Mouse (Mus musculus) left cerebral cortex, adult 9 months (tissue): ENCODE measurements around the gene Pigyl.
A peak's percentile ranks its signal among the peaks of the same experiment; 100 is the strongest.
"Not testable (repeated sequence)": the region's sequence is repeated elsewhere in the genome, so short reads cannot be mapped to it uniquely, and the experiment has no call there.

ENCODE experiments used
- DNase-seq, 2 experiments: peaks; one replicate each; pipeline ENCODE4 v3.0.0; 2022; ENCODE audit warnings: low spot score in 2 of 2

Gene Pigyl

GRCm38 (mm10) chr9:22138480-22138879 lies 18.2 kb upstream of the Pigyl start:
- no peak for DNase-seq

DNA sequence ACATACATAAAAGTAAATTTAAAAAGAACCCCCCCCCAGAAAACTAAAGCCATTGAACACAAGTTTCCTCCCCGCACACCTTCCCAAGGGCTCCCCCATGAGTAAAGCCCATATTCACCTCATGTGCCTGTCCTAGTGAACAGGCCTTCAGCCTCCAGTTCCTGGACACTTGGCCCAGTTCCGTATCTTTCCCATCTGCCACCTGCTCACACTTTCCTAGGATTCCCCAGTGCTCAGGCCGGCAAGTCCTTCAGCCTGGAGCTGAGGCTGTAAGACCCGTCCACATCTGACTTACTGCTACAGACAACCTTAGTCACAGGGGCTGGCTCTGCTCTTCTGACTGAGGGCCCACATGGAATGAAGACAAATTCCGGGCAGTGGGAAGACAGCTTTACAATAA lies 16.9 kb upstream of the Pigyl start:
- no peak for DNase-seq

DNA sequence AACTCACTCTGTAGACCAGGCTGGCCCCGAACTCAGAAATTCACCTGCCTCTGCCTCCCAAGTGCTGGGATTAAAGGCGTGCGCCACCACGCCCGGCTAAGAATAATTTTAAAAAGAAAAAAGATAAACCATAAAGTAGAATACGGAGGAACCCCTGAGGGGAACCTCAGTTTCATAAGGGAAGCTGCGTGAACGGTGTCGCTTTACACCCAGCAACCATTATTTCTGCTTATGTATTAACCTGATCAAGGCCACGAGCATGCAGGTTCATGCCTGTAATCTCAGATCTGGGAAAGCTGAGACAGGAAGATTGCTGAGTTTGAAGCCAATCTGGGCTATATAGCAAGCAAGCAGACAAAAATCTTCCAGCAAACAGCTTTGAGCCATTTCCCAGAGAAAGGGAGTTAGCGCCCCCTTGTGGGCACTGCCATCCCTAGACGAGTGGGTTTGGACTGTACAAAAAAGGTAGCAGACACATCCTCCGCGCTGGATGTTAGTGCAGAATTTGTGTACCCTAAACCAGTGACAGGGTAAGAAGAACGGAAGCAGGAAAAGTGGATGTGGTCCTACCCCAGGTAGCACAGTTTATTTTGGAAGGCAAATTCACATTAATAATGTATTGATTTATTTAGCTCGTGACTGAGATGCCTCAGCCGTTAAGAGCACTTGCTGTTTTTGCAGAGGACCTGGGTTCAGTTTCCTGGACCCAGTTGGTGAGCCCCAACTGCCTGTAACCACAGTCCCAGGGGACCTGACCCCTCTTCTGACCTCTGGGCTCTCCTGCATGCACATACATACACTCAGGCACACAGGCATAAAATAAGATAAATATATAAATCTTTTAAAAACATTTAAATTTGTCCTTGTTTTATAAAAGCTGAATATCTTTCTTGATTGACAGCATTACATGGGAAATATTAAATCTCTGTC lies 13.3 kb upstream of the Pigyl start:
- peak in 1 of 2 experiments; percentile 92 for DNase-seq

DNA sequence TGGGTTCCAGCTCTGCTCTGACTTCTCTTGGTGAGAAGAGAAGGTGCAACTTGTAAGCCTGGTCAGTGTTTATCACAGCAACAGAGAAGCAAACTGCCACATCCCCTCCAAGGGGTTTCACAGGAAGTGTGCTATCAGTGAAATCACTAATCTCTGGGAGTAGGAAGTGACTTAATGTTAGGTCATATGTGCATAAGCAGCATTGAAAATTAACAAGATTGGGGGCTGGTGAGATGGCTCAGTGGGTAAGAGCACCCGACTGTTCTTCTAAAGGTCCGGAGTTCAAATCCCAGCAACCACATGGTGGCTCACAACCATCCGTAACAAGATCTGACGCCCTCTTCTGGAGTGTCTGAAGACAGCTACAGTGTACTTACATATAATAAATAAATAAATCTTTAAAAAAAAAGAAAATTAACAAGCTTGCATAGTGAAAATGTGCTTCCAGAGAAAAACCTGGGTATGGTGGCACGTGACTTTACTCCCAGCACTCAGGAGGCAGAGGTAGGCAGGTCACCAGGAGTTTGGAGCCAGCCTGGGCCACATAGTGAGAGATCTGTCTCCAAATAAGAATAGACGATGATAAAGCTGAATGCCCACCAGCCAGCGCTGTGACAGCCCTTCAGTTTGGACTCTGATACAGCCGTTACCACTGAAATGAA lies 12.2 kb upstream of the Pigyl start:
- no peak for DNase-seq

- no peak for DNase-seq
Observed at GRCm38 (mm10) chr9:22149426-22150248, 7.0 kb upstream of the Pigyl start.

- DNase-seq: not testable (repeated sequence)
Observed at GRCm38 (mm10) chr9:22150249-22150693, 6.4 kb upstream of the Pigyl start.

DNA sequence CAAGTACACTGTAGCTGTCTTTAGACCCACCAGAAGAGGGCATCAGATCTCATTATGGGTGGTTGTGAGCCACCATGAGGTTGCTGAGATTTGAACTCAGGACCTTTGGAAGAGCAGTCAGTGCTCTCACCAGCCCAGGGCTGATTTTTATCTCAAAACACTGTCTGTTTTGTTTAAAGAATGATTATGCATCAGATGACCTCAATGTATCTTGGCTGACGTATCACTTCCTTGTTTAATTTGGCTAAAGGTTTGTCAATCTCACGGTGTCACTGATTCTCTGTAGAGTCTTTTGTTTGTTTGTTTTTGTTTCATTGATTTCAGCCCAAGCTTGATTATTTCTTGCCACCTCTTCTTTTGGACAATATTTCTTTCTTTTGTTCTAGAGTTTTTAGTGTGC lies 5.7 kb upstream of the Pigyl start:
- no peak for DNase-seq

DNA sequence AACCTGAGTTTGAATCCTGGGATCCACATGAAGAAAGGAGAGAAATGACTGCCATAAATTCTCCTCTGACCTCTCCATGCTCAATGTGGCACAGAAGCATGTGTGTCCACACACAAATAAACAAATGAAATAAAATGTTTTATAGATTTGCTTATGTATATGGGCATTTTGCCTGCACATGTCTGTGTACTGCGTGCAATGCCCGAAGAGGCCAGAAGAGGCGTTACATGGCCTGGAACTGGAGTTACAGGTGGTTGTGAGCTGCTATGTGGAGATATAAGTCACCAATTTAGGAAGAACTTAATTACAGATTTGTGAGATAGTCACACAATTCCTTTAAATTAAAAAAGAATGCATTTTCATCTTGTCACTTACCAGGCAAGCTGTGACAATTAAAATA lies 2.8 kb upstream of the Pigyl start:
- DNase-seq: no peak

DNA sequence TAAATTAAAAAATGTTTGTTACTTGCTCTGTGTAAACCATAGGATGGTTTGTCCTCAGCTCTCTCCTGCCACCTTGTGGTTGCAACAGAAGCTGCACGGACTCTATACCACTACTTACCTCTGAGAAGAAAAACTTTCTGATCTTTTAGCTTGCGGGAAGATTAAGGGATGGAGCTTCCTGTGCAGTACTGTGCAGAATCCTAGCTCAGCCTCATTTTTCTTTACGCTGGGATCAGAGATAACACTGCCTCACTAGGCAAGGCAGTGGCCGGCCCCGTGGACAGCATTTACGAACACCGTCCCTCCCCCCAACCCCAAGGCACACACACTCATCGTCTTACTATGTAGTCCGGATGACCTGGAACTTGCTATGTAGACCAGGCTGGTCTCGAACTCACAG lies 1.0 kb upstream of the Pigyl start:
- DNase-seq: peak in 1 of 2 experiments; percentile 75

DNA sequence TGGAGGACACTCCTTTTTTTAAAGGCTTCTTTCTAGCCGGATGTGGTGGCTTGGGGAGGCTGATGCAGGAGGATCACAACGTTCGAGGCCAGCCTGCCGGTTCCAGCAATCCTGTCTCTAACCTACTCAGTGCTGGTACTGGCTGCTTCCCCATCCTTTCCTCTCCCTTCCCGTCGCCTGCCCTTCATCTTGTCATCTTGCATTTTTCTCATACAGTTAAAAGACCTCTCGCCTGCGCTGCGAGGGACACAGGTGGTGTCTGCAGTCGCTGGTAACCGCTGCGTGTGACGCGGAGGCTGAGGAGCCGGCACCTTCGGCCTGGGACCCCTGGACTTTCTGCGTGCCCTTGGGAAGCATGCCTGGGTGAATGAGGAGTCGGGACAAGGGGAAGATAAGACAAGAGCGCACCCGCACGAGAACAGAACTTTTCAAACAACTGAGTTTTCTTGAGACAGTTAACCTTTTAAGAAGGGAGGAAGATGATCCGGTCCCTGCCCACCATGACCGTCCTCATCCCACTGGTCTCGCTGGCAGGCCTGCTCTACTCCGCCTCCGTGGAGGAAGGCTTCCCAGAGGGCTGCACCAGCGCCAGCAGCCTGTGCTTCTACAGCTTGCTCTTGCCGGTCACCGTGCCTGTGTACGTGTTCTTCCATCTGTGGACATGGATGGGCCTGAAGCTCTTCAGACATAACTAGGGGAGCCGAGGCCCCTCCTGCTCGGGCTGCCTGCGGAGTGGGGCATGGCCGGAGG lies 1.0 kb downstream of the Pigyl start:
- DNase-seq: peak in 1 of 2 experiments; percentile 7

DNA sequence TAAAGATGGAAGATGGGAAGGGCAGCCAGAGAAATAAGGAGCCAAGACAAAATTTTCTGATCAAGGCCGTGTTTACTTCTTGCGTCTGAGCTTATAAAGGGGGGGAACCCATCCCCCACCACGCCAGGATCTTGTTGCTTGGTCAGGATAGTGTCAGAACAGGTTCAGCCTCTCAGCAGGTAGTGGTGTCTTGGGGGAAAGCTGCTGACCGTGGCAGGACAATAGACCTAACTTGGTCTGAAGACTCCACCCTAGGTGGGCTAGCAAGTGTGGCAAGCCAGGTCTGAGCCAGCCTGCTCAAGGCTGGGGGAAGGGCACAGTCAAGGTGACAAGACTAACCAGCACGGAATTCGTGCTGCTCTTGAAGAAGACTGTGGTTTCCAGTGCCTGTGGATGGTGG lies 4.7 kb downstream of the Pigyl start:
- DNase-seq: no peak

DNA sequence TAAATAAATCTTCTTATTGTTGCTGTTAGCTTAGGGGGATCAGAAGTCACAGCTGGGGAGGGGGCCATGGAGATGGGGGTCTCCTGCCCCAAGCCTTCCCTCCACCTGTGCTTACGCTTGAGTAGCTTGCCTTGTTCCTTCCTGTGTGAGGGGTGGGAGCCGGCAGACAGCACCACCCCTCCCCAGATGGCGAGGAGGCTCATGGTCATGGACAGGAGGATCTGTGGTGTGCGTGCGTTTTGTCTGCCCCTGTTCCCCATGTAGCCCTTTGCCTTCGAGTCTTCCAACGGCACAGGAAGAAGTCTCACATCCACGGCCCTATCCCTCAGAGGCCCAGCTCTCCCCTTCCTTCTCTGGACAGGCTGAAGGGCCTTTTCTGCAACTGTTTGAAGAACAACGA lies 5.7 kb downstream of the Pigyl start:
- DNase-seq: no peak

GRCm38 (mm10) chr9:22162912-22163311 lies 6.3 kb downstream of the Pigyl start:
- DNase-seq: no peak

DNA sequence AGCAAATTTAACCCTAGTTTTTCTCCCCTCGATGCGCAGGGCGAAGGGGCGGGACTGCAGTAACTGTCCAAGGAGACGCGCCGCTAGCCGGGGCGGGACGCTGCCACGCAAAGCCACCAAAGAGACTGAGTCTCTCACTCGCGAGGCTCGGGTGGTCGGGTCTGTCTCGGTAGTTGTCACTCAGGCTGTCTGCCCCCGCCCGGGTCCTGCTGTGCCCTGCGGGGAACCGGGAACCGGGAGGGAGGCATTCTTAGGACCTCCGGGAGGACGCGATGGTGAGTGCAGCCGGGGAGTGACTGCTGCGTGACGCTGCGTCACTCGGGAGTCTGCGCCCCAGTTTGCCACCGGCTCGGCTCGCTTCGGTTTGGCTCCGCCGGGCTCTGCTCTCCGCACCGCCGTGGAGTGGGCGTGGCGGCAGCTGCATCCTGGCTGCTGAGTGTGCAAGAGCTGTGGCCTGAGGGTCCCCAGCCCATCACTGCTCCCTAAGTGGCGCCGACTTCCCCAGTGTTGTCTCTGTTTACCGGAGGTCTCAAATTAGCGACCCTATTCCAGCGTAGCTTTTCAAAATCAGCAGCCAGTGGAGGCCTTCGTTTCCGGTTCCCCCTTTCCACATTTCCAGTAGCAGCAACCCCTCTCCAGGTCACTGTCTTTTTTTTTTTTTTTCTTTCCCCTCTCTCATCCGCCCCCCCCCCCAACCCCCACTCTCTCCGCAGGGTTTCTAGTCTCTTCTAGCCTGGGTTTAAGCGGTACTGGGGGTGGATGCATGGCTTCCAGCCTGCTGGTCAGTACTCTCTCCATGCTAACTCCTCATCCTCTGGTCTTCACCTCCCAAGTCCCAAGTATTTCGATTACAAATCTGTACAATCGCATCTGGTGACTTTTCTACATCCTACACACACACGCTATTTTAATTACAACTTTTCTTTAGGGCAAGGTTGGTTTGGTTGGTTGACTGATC lies 8.3 kb downstream of the Pigyl start:
- peak in 1 of 2 experiments; percentile 48 for DNase-seq

DNA sequence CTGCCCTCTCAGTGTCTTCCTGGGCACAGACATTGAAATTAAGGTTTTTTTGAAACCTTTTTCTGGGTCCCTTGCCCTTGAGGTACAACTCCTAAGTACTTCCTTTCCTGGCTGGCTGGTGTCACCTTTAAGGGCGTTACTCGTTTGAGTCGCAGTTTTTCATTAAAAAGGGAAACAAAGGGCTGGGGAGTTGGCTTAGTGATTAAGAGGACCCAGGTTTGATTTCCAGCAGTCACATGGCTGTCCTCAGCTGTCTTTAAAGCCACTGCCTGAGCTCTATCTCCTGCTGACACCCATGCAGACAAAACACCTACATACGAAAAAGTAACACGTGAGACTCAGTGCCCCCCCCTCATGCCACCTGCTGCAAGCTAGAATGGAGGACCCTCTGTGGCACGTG lies 9.3 kb downstream of the Pigyl start:
- DNase-seq: no peak

- no peak for DNase-seq
Observed at GRCm38 (mm10) chr9:22166686-22167085, 10.0 kb downstream of the Pigyl start.

DNA sequence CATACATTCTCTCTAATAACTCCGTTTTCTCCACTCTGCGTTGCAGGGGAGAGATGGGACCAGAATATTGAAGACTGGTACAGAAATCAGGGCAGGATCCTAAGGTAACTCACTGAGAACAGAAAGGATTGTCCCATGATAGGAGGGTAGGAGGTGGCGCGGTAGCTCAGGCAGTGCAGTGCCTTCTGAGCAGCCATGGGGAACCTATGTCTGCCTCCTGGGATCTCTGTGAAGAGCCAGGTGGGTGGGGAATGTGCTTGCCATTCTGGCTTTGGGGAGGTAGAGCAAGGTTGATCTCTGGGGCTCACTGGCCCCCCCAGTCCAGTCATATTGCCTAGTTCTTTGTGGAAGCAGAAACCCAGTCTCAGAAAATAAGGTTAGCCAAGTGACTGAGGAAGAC lies 11.1 kb downstream of the Pigyl start:
- DNase-seq: no peak

DNA sequence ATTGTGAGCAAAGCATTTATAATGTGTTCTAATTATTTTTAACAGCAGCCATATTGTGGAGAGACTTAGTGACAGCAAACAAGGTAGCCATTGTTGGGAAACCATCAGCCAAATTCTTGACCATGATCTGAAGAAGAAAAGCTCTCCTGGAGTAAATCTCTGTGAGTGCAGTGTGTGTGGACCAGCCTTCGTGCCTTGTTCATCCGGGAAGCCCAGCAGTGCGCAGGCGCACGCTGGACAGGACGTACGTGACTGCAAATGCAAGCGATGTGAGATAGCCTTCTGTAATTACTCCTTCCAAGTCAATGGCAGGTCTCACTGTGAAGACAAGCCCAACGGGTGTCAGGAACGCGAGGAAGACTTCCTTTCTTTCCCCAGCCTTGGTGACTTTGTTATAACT lies 12.7 kb downstream of the Pigyl start:
- no peak for DNase-seq

DNA sequence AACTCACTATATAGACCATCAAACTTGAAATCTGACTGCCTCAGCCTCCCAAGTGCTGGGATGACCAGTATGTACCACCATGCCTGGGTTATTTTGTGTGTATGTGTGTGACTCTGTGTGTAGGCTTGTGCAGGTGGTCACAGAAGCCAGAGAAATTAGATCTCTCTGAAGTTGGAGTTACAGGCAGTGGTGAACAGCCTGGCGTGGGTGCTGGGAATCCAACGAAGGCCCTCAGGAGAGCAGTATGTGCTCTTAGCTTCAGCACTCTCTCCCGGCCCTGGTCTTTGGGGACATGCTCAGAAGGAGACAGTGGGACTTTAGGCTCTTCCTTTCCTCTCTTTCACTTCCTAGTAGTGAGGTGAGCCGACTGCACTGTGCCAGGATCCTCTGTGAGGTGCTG lies 15.7 kb downstream of the Pigyl start:
- DNase-seq: no peak

- DNase-seq: peak in 1 of 2 experiments; percentile 26
Observed at GRCm38 (mm10) chr9:22188025-22188611, 31.5 kb downstream of the Pigyl start, which contains the start of gene Zfp872. Zfp872 (plus strand) TSS chr9:22188090.
